Mouse (Mus musculus) liver, embryonic 18 days (tissue): ENCODE measurements around the gene Gm21767. TPM values are rescaled to one million over a fixed set of nuclear protein-coding genes. Genes with fewer than 3 reads are reported as not detected.

Experiments
- polyA plus RNA-seq: library from polyadenylated mRNA; depleted of rRNA; stranded (reverse); fragments of >200 nt; gene quantifications from 2 replicates; pipeline ENCODE4 v1.2.3, GENCODE M21; 2012; rRNA removed

Gene Gm21767
- not detected in 2 replicates for polyA plus RNA-seq

GRCm38 (mm10) chrY:13941438-13941837, at the start of gene Gm21767:
Gene Gm21767, plus strand, starts transcription at chrY:13941738.

